Mouse (Mus musculus) thymus, postnatal 0 days (tissue): Measurements from ENCODE around the gene Ube2f. TPM values are rescaled to one million over a fixed set of nuclear protein-coding genes. Genes with fewer than 3 reads are reported as not detected.

Experiments
- DNase-seq: peaks from one replicate; pipeline ENCODE4 v3.0.0-alpha.2; 2015; ENCODE audit warnings: low spot score
- polyA plus RNA-seq: library from polyadenylated mRNA; unstranded; fragments of >200 nt; fragmentation: Nextera tagmentation; extraction: Ambion mirVana; gene quantifications from 2 replicates; pipeline ENCODE4 v1.2.1, GENCODE M21; 2015

Ube2f gene
- polyA plus RNA-seq, 1 experiment from 2014 or later = 88.5 TPM

DNA sequence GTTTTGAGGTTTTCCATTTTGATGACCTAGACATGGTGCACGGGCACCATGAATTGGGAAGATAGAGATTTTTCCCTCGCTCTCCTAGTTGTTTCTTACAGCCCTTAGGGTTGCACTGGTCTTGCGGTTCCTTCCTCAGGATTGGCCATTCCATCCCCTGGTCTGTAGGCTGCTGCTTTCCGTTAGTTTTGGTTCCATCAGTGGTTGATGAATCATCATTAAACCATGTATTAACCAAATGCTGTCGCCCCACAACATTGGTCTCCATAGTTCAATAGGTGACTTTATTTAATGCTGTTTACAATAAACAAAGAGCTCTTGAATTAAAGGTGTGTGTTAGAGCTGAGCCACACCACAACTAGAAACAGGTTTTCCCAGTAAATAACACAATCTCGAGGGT, 12.4 kb upstream of the Ube2f start:
- DNase-seq = no peak

DNA sequence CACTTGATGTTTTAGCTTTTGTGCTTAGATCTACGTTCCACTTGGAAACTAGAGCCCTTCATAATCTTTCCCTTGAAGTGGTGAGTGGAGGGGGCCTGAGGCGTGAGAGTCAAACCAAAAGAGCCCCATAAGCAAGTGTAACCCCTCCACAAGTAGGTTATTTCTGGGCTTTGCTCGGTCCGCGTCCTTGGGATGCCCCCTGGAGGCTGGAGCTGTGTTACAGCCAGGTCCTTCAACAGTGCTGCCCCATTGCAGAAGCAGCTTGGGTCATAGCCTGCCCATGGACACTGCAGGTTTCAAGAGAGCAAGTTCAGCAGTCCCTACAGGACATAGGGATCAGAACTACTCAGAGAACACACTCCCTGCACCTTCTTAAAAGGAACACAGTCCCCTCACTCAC, 11.0 kb upstream of the Ube2f start:
- peak; percentile 58 for DNase-seq

DNA sequence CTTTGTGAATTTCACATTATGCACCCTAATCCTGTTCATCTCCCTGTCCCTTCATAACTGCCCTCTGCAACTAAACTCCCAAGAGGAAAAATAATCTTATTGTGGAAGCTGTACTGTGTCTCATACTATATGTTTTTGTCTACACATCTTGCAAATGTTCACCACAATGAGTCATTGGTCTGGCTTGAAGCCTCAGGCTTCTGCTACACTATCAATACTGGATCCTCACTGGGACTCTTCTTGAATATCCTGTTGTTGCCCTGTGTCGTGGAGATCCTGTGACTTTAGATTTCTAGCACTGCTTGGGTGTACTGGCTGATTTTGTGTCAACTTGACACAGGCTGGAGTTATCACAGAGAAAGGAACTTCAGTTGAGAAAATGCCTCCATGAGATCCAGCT, 10.3 kb upstream of the Ube2f start:
- no peak for DNase-seq

DNA sequence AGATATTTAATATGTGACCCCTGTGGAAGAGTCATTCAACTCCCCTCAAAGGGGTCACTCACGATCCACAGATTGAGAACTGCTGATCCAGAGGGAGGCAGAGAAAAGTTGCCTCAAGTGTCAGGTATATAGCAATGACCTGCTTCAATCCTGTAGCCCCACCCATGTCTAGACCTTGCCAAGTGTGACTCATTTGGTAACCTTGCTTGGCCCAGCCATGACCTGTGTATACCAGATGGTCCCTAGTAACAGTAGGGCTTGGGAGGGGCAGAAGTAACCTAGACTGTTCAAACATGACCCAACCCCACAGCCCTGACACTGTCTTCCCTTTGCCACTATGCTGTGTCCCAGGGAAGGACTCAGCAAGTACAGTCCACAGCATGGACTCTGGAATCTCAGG, 9.4 kb upstream of the Ube2f start:
- DNase-seq = no peak

DNA sequence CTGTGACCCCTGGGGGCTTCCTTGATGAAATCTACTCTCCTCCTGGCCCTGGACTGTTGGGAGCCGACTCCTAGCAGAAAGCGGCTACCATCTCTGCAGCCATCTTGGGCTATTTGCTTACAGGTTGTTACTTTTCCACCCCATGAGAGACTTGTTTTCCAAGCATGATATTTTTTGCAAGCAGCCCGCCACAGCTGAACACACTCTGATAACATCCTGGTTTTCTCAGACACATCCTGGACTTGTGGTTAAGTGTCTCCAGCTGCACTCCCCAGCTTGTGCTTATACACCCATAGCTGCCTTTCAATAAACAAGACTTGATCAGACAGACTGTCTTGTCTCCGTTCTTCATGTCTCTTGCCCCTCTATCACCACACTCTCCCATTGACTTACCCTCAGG, 8.9 kb upstream of the Ube2f start:
- DNase-seq = peak; percentile 64

DNA sequence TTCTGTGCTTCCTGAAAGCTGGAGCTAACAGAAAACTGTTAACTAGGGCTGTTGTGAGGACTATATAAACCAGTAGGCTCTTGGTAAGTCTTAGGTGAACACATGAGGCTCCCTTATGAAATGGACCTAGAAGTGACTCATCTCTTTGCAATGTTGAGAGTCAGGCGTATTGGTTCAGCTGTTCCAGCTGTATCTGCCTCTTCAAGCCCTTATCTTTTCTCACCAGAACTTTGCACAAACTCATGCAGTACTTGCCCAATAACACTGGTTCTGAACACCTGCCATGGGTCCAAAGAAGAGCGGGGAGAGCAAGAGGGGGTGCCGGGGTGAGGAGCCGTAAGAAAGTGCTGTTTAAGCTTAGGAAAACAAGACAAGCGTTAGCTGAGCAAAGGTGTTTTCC, 1.9 kb upstream of the Ube2f start:
- DNase-seq = no peak

DNA sequence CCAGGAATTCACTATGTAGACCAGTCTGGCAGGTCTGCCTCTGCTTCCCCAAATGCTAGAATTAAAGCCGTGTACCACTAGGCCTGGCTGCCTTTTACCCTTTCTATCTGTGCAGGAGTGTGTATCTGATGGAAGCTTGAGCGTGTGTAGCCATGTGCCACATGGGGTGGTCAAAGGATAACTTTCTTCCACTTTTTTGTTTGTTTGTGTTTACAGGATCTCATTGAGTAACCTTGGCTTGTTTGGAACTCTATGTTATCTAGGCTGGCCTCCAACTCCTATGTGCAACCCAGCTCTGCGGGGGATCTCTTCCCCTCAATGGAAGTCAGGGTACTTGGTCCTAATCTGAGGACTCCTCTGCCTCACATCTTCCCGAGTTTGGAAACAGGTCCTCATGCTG, 1.1 kb upstream of the Ube2f start:
- DNase-seq = no peak

DNA sequence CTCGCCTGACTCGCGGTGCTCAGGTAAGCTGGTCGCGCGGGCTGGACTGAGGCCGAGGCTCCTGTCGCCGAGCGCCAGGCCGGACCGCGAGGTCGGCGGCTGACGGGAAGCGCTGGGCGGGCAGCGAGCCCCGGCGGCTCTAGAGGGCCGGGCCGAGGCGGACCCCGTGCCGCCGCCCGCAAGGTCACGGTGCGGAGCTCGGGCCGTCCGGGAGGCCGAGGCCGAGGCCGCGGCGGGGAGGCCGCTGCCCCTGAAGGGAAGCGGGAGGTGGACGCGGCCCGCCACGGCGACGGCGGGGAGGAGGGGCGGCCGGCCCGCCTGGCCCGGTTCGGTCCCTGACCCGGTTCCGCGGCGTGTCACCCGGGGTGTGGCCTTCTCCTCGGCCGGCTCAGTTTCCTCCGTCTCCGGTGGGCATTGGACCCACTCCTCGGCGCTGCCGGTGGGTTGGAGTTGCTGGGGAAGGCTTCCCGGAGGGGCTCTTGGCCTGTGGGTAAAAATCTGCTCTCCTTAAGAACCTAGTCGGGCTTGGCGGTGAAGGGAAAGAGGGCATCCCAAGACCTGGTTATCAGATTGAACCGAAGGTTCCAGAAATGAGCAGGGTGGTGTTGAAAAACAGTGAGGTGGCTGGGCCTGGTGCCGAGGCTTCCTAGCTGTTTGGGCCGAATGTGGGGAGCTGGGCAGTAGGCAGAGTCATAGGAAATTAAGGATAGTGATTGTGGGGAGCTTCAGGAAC, 477 bp downstream of the Ube2f start:
- no peak for DNase-seq

DNA sequence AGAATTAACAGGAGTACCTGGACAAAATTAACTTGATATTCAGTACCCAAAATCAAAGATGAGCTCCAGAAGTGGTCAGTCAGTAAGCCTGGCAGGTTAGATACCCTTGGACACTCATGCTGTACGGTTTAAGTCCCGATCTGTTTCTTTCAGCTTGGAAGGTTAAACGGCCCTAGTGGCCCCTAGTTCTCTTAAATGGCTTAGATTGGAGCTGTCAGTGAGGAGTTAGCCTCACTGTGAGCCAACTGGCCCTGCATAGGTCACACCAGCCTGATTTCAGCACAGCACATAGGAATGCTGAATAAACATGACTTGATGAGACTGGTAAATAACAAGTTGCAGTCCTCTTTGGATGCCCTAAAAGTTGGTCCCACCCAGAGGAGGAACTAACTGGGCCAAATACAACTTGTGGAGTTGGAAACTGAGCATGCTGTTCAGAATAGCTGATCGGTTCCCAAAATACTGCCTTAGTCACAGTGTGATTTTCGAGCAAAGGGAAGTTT, 1.1 kb downstream of the Ube2f start:
- DNase-seq = peak; percentile 16

DNA sequence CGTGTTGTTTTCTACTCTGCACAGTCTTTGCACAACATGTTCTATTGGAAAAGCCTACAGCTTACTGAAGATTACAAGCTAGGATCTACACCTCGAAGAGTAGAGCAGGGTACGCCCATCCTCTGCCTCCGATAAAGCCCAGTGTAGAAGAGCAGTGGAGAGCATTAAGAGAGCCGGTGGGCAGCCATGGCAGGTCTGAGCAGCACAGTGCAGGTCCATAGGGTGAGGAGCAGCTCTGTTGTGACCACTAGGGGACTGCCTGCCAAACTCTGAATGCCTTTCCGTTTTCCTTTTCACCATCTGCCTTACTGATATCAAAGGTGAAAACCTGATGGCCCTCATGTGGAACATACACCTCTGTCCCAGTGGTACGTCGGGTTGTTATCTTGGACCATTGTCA, 1.8 kb downstream of the Ube2f start:
- DNase-seq = peak; percentile 31

DNA sequence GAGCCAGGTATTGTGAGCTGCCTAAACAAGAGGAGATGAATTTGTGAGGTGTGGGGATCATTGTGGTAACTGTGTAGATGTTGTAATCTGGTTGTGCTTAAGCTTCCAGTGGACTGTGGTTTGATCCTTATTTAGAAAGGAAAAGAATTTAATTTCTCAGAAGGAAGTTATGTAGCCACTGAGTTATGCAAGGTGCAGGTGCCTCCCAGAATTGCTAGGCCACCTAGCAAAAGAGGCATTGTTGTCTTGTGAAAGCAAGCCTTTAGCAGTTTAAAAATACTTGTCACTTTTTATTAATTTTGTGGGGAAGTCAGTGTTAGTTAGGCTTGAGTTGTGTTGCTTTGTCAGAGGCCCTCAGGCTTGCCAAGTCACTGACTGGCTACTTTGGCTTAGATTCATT, 7.8 kb downstream of the Ube2f start:
- no peak for DNase-seq

DNA sequence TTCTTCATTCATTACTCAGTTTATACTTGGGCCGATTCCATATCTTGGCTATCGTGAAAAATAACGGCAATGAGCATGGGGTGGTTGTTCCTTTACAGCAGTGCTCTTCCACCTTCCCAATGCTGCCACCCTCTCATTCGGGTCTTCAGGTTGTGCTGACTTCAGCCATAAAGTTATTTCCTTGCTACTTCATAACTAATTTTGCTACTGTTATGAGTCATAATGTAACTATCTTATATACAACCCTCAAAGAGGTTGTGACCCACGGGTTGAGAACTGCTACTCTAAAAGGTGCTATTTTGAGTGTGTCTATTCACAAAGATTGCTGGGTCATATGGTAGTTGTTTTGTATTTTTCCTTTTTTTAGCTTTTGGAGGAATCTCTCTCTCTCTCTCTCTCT, 9.7 kb downstream of the Ube2f start:
- DNase-seq = no peak

DNA sequence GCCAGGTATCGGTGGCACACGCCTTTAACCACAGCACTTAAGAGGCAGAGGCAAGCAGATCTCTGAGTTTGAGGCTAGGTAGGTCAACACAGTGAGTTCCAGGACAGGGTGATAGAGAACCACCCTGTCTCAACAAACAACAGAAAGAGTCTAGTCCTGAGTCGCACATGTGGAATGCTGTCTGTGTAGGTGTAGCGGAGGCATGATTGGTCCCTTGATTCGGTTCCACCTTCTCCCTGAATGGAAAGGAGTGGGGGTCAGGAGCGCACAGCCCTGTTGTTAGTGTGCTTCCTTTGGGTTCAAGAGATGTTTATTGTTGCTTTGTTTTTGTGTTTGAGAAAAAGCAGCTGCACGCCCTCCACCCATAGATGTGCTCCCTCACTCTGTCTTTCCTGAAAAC, 12.4 kb downstream of the Ube2f start:
- DNase-seq = no peak

DNA sequence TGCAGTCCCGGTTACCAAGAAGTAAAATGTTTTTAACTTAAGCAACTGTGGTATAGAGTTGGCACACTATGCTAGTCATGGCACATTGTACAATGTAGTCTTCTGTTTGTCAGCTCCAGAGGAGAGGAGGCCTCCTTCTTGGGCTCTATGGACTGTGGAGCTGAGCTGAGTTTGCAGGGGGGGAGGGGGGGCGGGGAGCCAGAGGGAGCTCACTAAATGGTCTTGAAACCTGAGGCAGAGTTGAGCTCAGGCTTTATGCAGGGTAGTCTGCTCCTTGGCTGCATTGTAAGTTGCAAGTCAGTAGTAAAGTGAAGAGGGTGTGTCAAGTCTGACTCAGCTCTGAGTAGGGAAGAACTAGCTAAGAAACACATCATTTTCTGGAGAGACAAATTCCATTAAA, 22.2 kb downstream of the Ube2f start:
- no peak for DNase-seq

DNA sequence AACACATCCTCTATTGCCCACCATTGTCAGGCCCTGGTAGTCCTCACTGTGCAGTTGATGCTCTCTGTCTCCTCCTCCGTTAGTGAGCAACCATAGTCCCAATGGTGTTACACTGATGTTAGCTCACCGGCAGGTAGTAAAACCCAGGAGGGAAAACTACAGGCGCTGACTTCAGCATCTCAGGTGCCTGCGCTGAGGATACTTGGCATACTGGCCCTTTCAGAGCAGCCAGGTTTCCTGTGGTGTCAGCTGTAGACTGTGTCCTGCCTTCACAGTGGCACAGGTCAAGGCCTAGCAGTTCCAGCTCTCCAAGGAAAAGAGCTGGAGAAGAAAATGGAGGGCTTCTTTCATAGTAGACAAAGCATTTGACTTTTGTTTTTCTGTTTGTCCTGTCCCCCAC, 26.5 kb downstream of the Ube2f start:
- DNase-seq = no peak

DNA sequence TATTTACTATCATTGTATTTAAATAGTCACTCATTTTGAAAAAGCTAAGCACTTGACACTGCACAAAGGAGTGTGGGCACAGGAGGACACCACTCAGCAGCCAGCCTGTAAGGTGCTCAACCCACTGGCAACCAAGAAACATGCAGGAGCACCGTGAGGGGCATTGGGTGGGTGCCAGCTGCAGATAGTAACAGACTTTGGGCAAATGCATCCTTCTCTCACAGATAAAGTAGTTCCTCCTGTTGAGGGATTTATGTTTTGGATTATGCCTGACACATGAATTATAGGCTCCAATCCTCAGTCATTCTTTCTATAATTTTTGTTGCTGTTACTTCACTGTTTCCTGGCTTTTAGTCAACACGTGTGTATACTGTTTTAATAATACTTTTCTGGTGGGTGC, 27.4 kb downstream of the Ube2f start:
- DNase-seq = no peak

DNA sequence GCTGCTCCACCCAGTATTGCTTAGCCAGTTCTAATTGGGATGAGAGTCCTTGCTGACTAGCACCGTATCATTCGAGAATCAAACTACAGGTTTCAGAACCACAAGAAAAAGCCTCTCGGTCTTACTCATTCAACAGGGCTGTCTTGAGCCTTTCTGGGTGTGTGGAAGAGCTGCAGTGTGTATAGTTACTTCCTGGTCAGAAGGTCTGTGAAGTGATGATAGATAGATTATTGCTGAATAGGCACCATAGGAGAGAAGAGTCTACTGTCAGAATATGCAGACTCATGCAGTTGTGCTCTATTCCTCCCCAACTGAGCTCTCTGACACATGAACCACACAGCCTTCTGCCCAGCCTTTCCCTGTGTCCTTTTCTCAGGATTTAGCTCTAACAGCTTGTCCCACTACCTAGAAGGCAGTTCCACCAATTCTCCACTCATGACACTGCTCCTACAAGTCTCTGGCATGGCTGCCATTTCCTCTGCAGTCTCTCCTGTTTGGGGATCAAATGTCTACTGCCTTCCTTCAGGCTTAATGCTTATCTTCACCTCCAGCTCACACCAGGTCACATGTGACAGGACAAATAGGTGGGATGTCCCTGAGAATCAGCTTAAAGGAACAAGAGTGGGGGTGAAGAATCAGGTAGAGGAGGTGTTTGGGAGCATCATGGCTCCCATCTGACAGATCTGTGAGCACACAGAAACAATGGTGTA, 28.5 kb downstream of the Ube2f start:
- no peak for DNase-seq

DNA sequence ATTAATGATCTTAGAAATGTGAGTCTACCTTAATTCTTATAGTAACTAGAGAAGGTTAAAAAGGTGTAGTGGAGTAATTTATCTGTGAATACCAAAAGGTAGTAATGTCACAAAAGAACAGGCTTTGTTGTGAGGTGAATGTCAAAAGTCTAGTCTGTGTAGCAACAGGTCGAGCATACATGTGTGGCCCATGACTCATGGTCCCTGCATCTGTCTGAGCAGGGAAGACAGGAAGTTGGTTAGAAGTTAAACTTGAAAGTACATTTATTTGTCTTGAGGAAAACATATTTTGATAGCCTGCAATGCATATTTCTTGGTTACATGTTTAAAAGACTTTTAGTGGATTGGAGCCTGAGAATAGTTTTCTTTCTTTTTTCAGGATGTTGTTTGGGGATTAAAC, 29.0 kb downstream of the Ube2f start:
- DNase-seq = no peak

DNA sequence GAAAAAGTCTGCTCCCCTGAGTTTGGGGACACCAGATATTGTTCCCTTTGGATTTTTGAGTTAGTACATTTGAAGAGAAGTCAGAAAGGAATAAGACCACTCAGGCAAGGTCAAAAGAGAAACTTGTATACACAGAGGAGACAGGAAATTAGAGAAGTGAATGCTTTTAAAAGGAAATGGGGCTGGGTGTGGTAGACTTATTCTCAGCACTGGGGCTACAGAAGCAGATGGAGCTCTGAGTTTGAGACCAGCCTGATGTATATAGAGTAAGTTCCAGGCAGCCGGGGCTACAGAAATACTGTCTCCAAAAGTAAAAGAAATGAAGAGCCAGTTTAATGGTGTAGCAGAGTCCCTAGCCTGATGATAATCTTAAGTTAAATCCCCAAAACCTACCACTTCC, 32.5 kb downstream of the Ube2f start:
- no peak for DNase-seq

DNA sequence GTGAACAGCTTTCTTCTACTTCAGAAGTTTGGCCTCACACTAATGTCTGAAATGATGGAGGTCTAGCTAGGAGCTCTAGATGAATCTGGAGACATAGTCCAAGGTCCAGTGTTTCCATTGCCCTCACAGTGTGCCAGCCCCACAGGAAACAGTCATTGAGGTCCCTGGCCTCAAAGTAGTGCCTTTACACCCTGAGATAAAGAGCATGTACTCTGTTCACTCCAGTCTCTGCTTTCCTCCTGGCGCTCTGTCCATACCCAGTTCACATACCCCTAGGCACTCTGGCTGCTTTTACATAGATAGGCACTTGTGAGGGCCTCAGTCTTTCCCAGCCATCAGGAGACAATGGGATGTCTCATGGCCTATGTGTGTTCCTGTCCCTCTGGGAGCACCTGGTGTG, 39.3 kb downstream of the Ube2f start:
- DNase-seq = no peak

DNA sequence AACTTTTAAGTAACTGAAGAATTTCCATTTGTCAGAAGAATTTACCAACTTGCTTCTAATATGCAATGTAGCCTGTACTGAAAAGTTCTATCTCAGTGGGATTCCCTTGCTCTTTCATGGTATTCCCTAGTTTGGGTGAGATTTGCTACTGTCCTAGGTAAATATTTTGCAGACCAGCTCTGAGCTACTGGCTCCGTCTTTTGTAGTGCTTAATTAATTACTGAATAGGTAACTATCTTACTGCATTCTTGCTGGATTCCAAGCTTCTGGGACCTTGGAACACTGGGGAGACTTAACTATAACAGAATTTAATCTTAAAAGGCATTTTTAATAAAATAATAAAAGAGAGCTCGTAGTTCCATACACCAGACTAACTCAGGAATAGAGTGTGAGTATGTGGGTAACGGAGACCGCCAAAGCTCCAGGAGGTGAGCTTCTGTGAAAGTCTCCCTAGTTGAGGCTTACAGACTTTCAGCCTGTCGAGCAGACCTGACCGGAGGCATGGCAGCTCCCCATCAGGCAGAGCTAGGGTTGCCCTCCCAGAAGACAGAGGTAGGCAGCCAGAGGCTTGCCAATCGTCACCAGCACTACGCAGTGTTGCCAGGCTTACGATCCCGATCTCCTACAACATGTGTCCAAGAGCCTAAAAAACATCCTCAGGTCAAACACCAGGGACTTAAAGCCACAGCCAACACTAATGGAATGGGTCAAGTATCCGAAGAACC, 42.2 kb downstream of the Ube2f start:
- no peak for DNase-seq

DNA sequence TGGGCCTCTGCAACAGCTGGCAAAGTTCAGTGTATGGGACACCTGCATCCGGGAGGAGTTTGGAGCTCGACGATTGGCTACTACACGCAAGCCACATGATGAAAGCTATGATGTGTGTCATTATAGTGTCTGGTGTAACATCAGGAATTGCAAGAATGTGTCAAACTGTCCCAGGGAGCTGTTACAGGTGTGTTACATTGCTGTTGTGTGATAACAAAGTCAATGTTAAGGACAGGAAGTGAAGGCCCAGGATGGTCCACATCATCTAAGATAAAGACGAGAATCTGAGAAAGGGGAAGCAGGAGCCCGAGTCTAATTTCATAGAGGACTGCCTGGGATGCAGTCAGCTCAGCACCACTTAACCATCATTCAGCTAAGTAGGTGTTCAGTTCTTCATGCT, 45.4 kb downstream of the Ube2f start:
- DNase-seq = no peak
